Mouse (Mus musculus) activated CD4-positive, CD25-positive, alpha-beta regulatory T cell, adult 4 months (primary cell): Measurements from ENCODE around the gene Dhrs13. TPM values are rescaled to one million over a fixed set of nuclear protein-coding genes. Genes with fewer than 3 reads are reported as not detected.
"Not testable (repeated sequence)": the region's sequence is repeated elsewhere in the genome, so short reads cannot be mapped to it uniquely, and the experiment has no call there.

Source experiments
- ATAC-seq: one replicate; pipeline ENCODE4 v1.8.0; 2017
- polyA plus RNA-seq, 2 experiments: library from polyadenylated mRNA; unstranded; fragments of 100-300 nt; shearing (Covaris generic); gene quantifications; one replicate each; pipeline ENCODE4 v1.2.1; 2017

Gene Dhrs13
- polyA plus RNA-seq, 2 experiments from 2014 or later = 1.3 to 2.4 TPM

- not testable (repeated sequence) for ATAC-seq
Observed at GRCm38 (mm10) chr11:78042290-78042870, 10.3 kb downstream of the Dhrs13 start.

- no peak for ATAC-seq
Observed at GRCm38 (mm10) chr11:78044758-78045251, 12.7 kb downstream of the Dhrs13 start.

GRCm38 (mm10) chr11:78048637-78049036 lies 16.6 kb downstream of the Dhrs13 start:
- not testable (repeated sequence) for ATAC-seq

GRCm38 (mm10) chr11:78053078-78053477 lies 21.0 kb downstream of the Dhrs13 start:
- ATAC-seq = no peak

- no peak for ATAC-seq
Observed at GRCm38 (mm10) chr11:78056946-78057345, 24.9 kb downstream of the Dhrs13 start.

- no peak for ATAC-seq
Observed at GRCm38 (mm10) chr11:78059833-78060757, 28.0 kb downstream of the Dhrs13 start.

GRCm38 (mm10) chr11:78062563-78062962 lies 30.5 kb downstream of the Dhrs13 start:
- no peak for ATAC-seq

- ATAC-seq = no peak
Observed at GRCm38 (mm10) chr11:78065906-78066305, 33.8 kb downstream of the Dhrs13 start.

GRCm38 (mm10) chr11:78066641-78067040 lies 34.6 kb downstream of the Dhrs13 start:
- no peak for ATAC-seq

- ATAC-seq = no peak
Observed at GRCm38 (mm10) chr11:78067566-78067965, 35.5 kb downstream of the Dhrs13 start.

GRCm38 (mm10) chr11:78069130-78069529 lies 37.0 kb downstream of the Dhrs13 start:
- no peak for ATAC-seq

- no peak for ATAC-seq
Observed at GRCm38 (mm10) chr11:78069646-78070045, 37.6 kb downstream of the Dhrs13 start.

- ATAC-seq = no peak
Observed at GRCm38 (mm10) chr11:78071938-78072337, 39.9 kb downstream of the Dhrs13 start.

- ATAC-seq = no peak
Observed at GRCm38 (mm10) chr11:78072425-78073130, 40.5 kb downstream of the Dhrs13 start.

GRCm38 (mm10) chr11:78073577-78074276 lies 41.6 kb downstream of the Dhrs13 start:
- ATAC-seq = no peak

- no peak for ATAC-seq
Observed at GRCm38 (mm10) chr11:78074277-78074652, 42.2 kb downstream of the Dhrs13 start.

GRCm38 (mm10) chr11:78074666-78075065 lies 42.6 kb downstream of the Dhrs13 start:
- ATAC-seq = no peak

GRCm38 (mm10) chr11:78079961-78080921 lies 48.2 kb downstream of the Dhrs13 start, which contains the start of gene Eral1:
Gene Eral1, minus strand, starts transcription at chr11:78080383.
- peak; percentile 95 for ATAC-seq

GRCm38 (mm10) chr11:78083595-78083994 lies 51.5 kb downstream of the Dhrs13 start:
- no peak for ATAC-seq

- ATAC-seq = no peak
Observed at GRCm38 (mm10) chr11:78086925-78087479, 54.9 kb downstream of the Dhrs13 start.
